Mouse (Mus musculus) ES-E14 (cell line): ENCODE data around the gene Ppp4r1. TPM values are rescaled to one million over a fixed set of nuclear protein-coding genes. Genes with fewer than 3 reads are reported as not detected.

Experiments
- DNase-seq: peaks from one replicate; pipeline ENCODE4 v3.0.0-alpha.2; 2013; ENCODE audit warnings: low read depth, low spot score
- H3K27ac ChIP-seq: 2 replicates; pipeline ENCODE4 v1.5.1; 2012; ENCODE audit warnings: low read depth, mild to moderate bottlenecking, low read length, moderate library complexity, mixed read lengths; ENCODE audit not compliant: poor library complexity, insufficient read depth, severe bottlenecking
- H3K36me3 ChIP-seq: 2 replicates; pipeline ENCODE4 v1.6.1; 2012; ENCODE audit warnings: mild to moderate bottlenecking, low read length, moderate library complexity, mixed read lengths; ENCODE audit not compliant: control insufficient read depth, poor library complexity, insufficient read depth, severe bottlenecking
- H3K4me1 ChIP-seq, 2 experiments: fragments of 150-350 bp in 1 of 2; sonication (generic) in 1 of 2; 2 replicates each; pipeline ENCODE4 v1.6.1; 2012; ENCODE audit warnings: low read length in 2 of 2, mild to moderate bottlenecking in 1 of 2, mixed read lengths in 1 of 2; ENCODE audit not compliant: control insufficient read depth in 2 of 2, insufficient read depth in 2 of 2, poor library complexity in 1 of 2
- H3K4me3 ChIP-seq, 2 experiments: fragments of 150-350 bp in 1 of 2; sonication (generic) in 1 of 2; 2 replicates each; pipeline ENCODE4 v1.5.1; 2012; ENCODE audit warnings: low read length in 2 of 2, low read depth in 1 of 2, mild to moderate bottlenecking in 1 of 2, mixed read lengths in 1 of 2; ENCODE audit not compliant: insufficient read depth in 1 of 2, poor library complexity in 1 of 2, severe bottlenecking in 1 of 2
- H3K9ac ChIP-seq: 2 replicates; pipeline ENCODE4 v1.6.1; 2012; ENCODE audit warnings: low read depth, mild to moderate bottlenecking, low read length, mixed read lengths; ENCODE audit not compliant: poor library complexity, insufficient read depth, severe bottlenecking
- H3K9me3 ChIP-seq: fragments of 150-350 bp; sonication (generic); 2 replicates; pipeline ENCODE4 v1.6.1; 2012; ENCODE audit warnings: low read depth, mild to moderate bottlenecking, low read length; ENCODE audit not compliant: control insufficient read depth, insufficient read depth
- CHD2 ChIP-seq: IDR thresholded peaks from 2 replicates; pipeline ENCODE4 v1.6.1; 2014; ENCODE audit warnings: mild to moderate bottlenecking, low read depth, low read length, inconsistent platforms
- HCFC1 ChIP-seq: IDR thresholded peaks from 2 replicates; pipeline ENCODE4 v1.6.1; 2012; ENCODE audit warnings: low read length, inconsistent platforms, borderline replicate concordance; ENCODE audit not compliant: insufficient read depth
- MAFK ChIP-seq: IDR thresholded peaks from 2 replicates; pipeline ENCODE4 v1.6.1; 2014; ENCODE audit warnings: mild to moderate bottlenecking, low read depth, low read length, inconsistent platforms; ENCODE audit not compliant: insufficient read depth
- ZC3H11A ChIP-seq: IDR thresholded peaks from 2 replicates; pipeline ENCODE4 v1.6.1; 2012; ENCODE audit warnings: low read depth, mild to moderate bottlenecking, inconsistent platforms, low read length, borderline replicate concordance
- ZNF384 ChIP-seq: IDR thresholded peaks from 2 replicates; pipeline ENCODE4 v1.6.1; 2012; ENCODE audit warnings: low read depth, low read length, inconsistent platforms
- in situ Hi-C, 2 experiments: fragments of 600-800 bp; cut with MboI; formaldehyde crosslinking; loops; one replicate each; pipeline ENCODE4 v1.15.1; 2025; ENCODE audit warnings: low sequenced_read_pairs in 2 of 2, inconsistent platforms in 1 of 2; ENCODE audit not compliant: unreplicated experiment in 2 of 2
- total RNA-seq: library from RNA; depleted of rRNA; stranded (reverse); fragments of 300-350 nt; gene quantifications from 2 replicates; pipeline ENCODE4 v1.2.3, GENCODE M21; 2012

Ppp4r1 gene
- total RNA-seq, 1 experiment = 40.3 TPM

- Histone ChIP-seq H3K27ac (no peak overlapping the region), H3K9ac (no peak overlapping the region), H3K4me3 (no peak overlapping the region), H3K9me3 (no peaks in the 10 kb centered on the region), H3K36me3 (peaks cover 41% of the 10 kb centered on the region), H3K4me1 (peaks cover 0 to 1% of the 10 kb centered on the region in 2 experiments; a peak in 1 of 4 replicates)
- in situ Hi-C loops = no loop called here
- no peak for TF ChIP-seq CHD2
- no peak for TF ChIP-seq ZC3H11A
- no peak for DNase-seq
Measured at GRCm38 (mm10) chr17:65847694-65848449, 65.5 kb downstream of the Ppp4r1 start.

- no peak overlapping the region for H3K27ac ChIP-seq
- no peak for DNase-seq
- no peaks in the 10 kb centered on the region for H3K4me1 ChIP-seq
- peaks cover 44% of the 10 kb centered on the region for H3K36me3 ChIP-seq
- no peak overlapping the region for H3K9ac ChIP-seq
- no peaks in the 10 kb centered on the region for H3K9me3 ChIP-seq
- TF ChIP-seq ZNF384 (no peak), HCFC1 (no peak), CHD2 (no peak), MAFK (no peak), ZC3H11A (no peak)
- in situ Hi-C loops = no loop called here
- H3K4me3 ChIP-seq = no peak overlapping the region
Measured at GRCm38 (mm10) chr17:65850487-65850886, 68.1 kb downstream of the Ppp4r1 start.

- no peak for DNase-seq
- Histone ChIP-seq H3K4me1 (no peaks in the 10 kb centered on the region), H3K9ac (no peak overlapping the region), H3K4me3 (no peak overlapping the region), H3K27ac (no peak overlapping the region), H3K9me3 (no peaks in the 10 kb centered on the region), H3K36me3 (peaks cover 52% of the 10 kb centered on the region)
- TF ChIP-seq ZNF384 (no peak), ZC3H11A (no peak), HCFC1 (no peak), MAFK (no peak), CHD2 (no peak)
- in situ Hi-C loops = no loop called here
Measured at GRCm38 (mm10) chr17:65851749-65852148, 69.4 kb downstream of the Ppp4r1 start.

- H3K9me3 ChIP-seq = no peaks in the 10 kb centered on the region
- no peak for DNase-seq
- H3K27ac ChIP-seq = no peak overlapping the region
- H3K4me1 ChIP-seq = no peaks in the 10 kb centered on the region
- no peak overlapping the region for H3K9ac ChIP-seq
- no peak for TF ChIP-seq ZC3H11A
- TF ChIP-seq ZNF384 = no peak
- no peak for TF ChIP-seq MAFK
- TF ChIP-seq CHD2 = no peak
- no peak for TF ChIP-seq HCFC1
- in situ Hi-C loops = no loop called here
- no peak overlapping the region for H3K4me3 ChIP-seq
- peaks cover 55% of the 10 kb centered on the region for H3K36me3 ChIP-seq
Measured at GRCm38 (mm10) chr17:65853326-65853725, 71.0 kb downstream of the Ppp4r1 start.

- no peaks in the 10 kb centered on the region for H3K4me1 ChIP-seq
- no peak for TF ChIP-seq MAFK
- TF ChIP-seq ZNF384 = no peak
- no peak for TF ChIP-seq CHD2
- no peak for TF ChIP-seq ZC3H11A
- no peak for TF ChIP-seq HCFC1
- H3K9ac ChIP-seq = no peak overlapping the region
- H3K9me3 ChIP-seq = no peaks in the 10 kb centered on the region
- in situ Hi-C loops = no loop called here
- peaks cover 56% of the 10 kb centered on the region for H3K36me3 ChIP-seq
- H3K27ac ChIP-seq = no peak overlapping the region
- DNase-seq = no peak
- H3K4me3 ChIP-seq = no peak overlapping the region
Measured at GRCm38 (mm10) chr17:65854006-65854405, 71.6 kb downstream of the Ppp4r1 start.
